Comparison of ENCODE assay signal across 9 mouse cellular contexts in genomic region chr2:157063241-157063700, GRCm38 (mm10). TPM values are rescaled to one million over a fixed set of nuclear protein-coding genes. Genes with fewer than 3 reads are reported as not detected.
DNase-seq lines count a peak whose midpoint lies in the region; ATAC-seq lines count a peak whose summit lies in the region.
"Had no signal": no experiment of that assay in that cellular context is flagged by ENCODE, and none has a peak within 500 bp of the region (broad histone marks: within the 10 kb centered on the region; RNA-seq: fewer than 3 reads in every experiment).

No protein-coding gene starts in this region.

- no peaks in the 10 kb centered on the region for H3K36me3 ChIP-seq in intestine, embryonic 16.5 days (ENCODE audit: control insufficient read depth, insufficient read depth, low read length)

- DNase-seq in adrenal gland, postnatal 14 days = peak; percentile 49
- DNase-seq in adrenal gland, postnatal 4 days (ENCODE audit: low spot score in 2 of 2) = no peak
- DNase-seq in left cerebral cortex, postnatal 25 days (ENCODE audit: low spot score in 2 of 2) = peak; percentile 41 to 68
- no peak for DNase-seq in left cerebral cortex, adult 18-20 months (ENCODE audit: low spot score in 2 of 2)
- peak; percentile 77 for DNase-seq in cerebellum, adult 9-11 months
- DNase-seq in lung, postnatal 10 days = peak; percentile 68

- H3K4me2 ChIP-seq in intestine, embryonic 16.5 days (ENCODE audit: low read depth, low read length) = no peak overlapping the region

- intact Hi-C loops in left cerebral cortex, postnatal 25 days (cut with DNase I) = no loop called here

- ATAC-seq in intestine, embryonic 16.5 days = no peak
- no peak for ATAC-seq in inflammation-experienced regulatory T-cells, adult 6 months

- WGBS in intestine, embryonic 16.5 days = 56% methylated on average over 4 of the region's 4 CpGs

- no peaks in the 10 kb centered on the region for H3K9me3 ChIP-seq in intestine, embryonic 16.5 days (ENCODE audit: control insufficient read depth, low read length)

- no peak overlapping the region for H3K4me3 ChIP-seq in intestine, embryonic 16.5 days (ENCODE audit: low read length)

- H3K27me3 ChIP-seq in intestine, embryonic 16.5 days (replicated peaks; ENCODE audit: control insufficient read depth, insufficient read depth, low read length) = no peaks in the 10 kb centered on the region

- no peak overlapping the region for H3K9ac ChIP-seq in intestine, embryonic 16.5 days (ENCODE audit: low read depth, low read length)

- peaks cover 46% of the 10 kb centered on the region for H3K4me1 ChIP-seq in intestine, embryonic 16.5 days (ENCODE audit: control insufficient read depth, insufficient read depth, low read length)

- no peak overlapping the region for H3K27ac ChIP-seq in intestine, embryonic 16.5 days (ENCODE audit: low read length)

RNA-seq across cellular contexts. Expression of gene Soga1, which starts 15.8 kb away (rescaled TPM):
- 31.9 and 33.5 TPM in 2 replicates for total RNA-seq in adrenal gland, postnatal 14 days (2021)
- total RNA-seq in adrenal gland, postnatal 4 days (2021) = 10 to 100 TPM; 46.3 to 47.0 TPM
- total RNA-seq in left cerebral cortex, postnatal 25 days (2021) = 10 to 100 TPM; 19.8 to 24.6 TPM
- 10 to 100 TPM; 17.1 to 17.7 TPM for total RNA-seq in left cerebral cortex, adult 18-20 months (2021)
- polyA plus RNA-seq in intestine, embryonic 16.5 days (2015; fragmentation: Nextera tagmentation; extraction: Ambion mirVana) = 1.2 and 1.3 TPM in 2 replicates
- polyA plus RNA-seq in inflammation-experienced regulatory T-cells, adult 6 months (2017; shearing (Covaris generic)) = under 1 TPM in 1 of 3 experiments, not detected in 2; 0.17 TPM

RNA-seq across cellular contexts. Expression of gene Tldc2, which starts 23.6 kb away (rescaled TPM):
- total RNA-seq in adrenal gland, postnatal 14 days (2021) = not detected in 2 replicates
- total RNA-seq in adrenal gland, postnatal 4 days (2021) = not detected
- not detected for total RNA-seq in left cerebral cortex, postnatal 25 days (2021)
- total RNA-seq in left cerebral cortex, adult 18-20 months (2021) = not detected
- not detected in 2 replicates for polyA plus RNA-seq in intestine, embryonic 16.5 days (2015; fragmentation: Nextera tagmentation; extraction: Ambion mirVana)
- polyA plus RNA-seq in inflammation-experienced regulatory T-cells, adult 6 months (2017; shearing (Covaris generic)) = not detected
- polyA plus RNA-seq: cortical plate, adult 2 months had no signal

RNA-seq across cellular contexts. Expression of gene Dsn1, which starts 56.3 kb away (rescaled TPM):
- 8.3 and 9.2 TPM in 2 replicates for total RNA-seq in adrenal gland, postnatal 14 days (2021)
- 10 to 100 TPM; 19.9 to 22.3 TPM for total RNA-seq in adrenal gland, postnatal 4 days (2021)
- 1 to 10 TPM; 4.7 TPM for total RNA-seq in left cerebral cortex, postnatal 25 days (2021)
- total RNA-seq in left cerebral cortex, adult 18-20 months (2021) = 1 to 10 TPM; 4.8 to 5.6 TPM
- 23.4 and 25.3 TPM in 2 replicates for polyA plus RNA-seq in intestine, embryonic 16.5 days (2015; fragmentation: Nextera tagmentation; extraction: Ambion mirVana)
- polyA plus RNA-seq in inflammation-experienced regulatory T-cells, adult 6 months (2017; shearing (Covaris generic)) = 10 to 100 TPM; 10.3 to 34.2 (median 11.3) TPM

Comparison
In these comparisons a context has a peak if more than half of its experiments do, and no peak if none do; other contexts are left out.
1. DNase-seq: peak in adrenal gland, postnatal 14 days (single experiment), left cerebral cortex, postnatal 25 days (2 of 2), cerebellum, adult 9-11 months (single experiment) and lung, postnatal 10 days (single experiment); none in adrenal gland, postnatal 4 days (0 of 2) and left cerebral cortex, adult 18-20 months (0 of 2).